Mouse (Mus musculus) E14TG2a.4 (cell line): Measurements from ENCODE around the gene Epn3.

Source experiments
- H3K27me3 ChIP-seq: 2 replicates; pipeline ENCODE4 v1.6.1; 2014; ENCODE audit warnings: low read length, control low read depth; ENCODE audit not compliant: insufficient read depth
- H3K36me3 ChIP-seq: 2 replicates; pipeline ENCODE4 v1.6.1; 2014; ENCODE audit warnings: low read length, control low read depth; ENCODE audit not compliant: insufficient read depth
- H3K4me1 ChIP-seq: replicated peaks from 2 replicates; pipeline ENCODE4 v1.6.1; 2014; ENCODE audit warnings: low read depth, low read length, control low read depth
- H3K4me3 ChIP-seq: replicated peaks from 2 replicates; pipeline ENCODE4 v1.5.1; 2014; ENCODE audit warnings: mild to moderate bottlenecking, low read length
- H3K9me3 ChIP-seq: 2 replicates; pipeline ENCODE4 v1.6.1; 2014; ENCODE audit warnings: low read length, control low read depth
- CTCF ChIP-seq: conservative IDR thresholded peaks from 2 replicates; pipeline ENCODE4 v1.5.1; 2014; ENCODE audit warnings: low read length
- NANOG ChIP-seq: IDR thresholded peaks from 2 replicates; pipeline ENCODE4 v1.6.1; 2014; ENCODE audit warnings: borderline replicate concordance, low read length, mixed read lengths
- POU5F1 ChIP-seq: IDR thresholded peaks from 2 replicates; pipeline ENCODE4 v1.6.1; 2014; ENCODE audit warnings: low read length, borderline replicate concordance

The Epn3 gene

GRCm38 (mm10) chr11:94542400-94542799 lies 42.6 kb upstream of the Epn3 start:
- H3K4me1 ChIP-seq = peaks cover 16% of the 10 kb centered on the region
- 0 out of 2 replicates have a peak, but pooled peaks cover 3% of the 10 kb centered on the region for H3K27me3 ChIP-seq
- H3K36me3 ChIP-seq = no peaks in the 10 kb centered on the region
- TF ChIP-seq POU5F1 = no peak
- no peak for TF ChIP-seq CTCF
- TF ChIP-seq NANOG = no peak
- H3K4me3 ChIP-seq = no peak overlapping the region
- peaks cover 21% of the 10 kb centered on the region; the same call in 1 of the 2 replicates for H3K9me3 ChIP-seq

- H3K9me3 ChIP-seq = peaks cover 21% of the 10 kb centered on the region; the same call in 1 of the 2 replicates
- H3K27me3 ChIP-seq = 0 out of 2 replicates have a peak, but pooled peaks cover 3% of the 10 kb centered on the region
- no peak for TF ChIP-seq NANOG
- no peak for TF ChIP-seq CTCF
- no peak for TF ChIP-seq POU5F1
- no peaks in the 10 kb centered on the region for H3K36me3 ChIP-seq
- peaks cover 10% of the 10 kb centered on the region for H3K4me1 ChIP-seq
- H3K4me3 ChIP-seq = no peak overlapping the region
Measured at GRCm38 (mm10) chr11:94539761-94540160, 40.0 kb upstream of the Epn3 start.

GRCm38 (mm10) chr11:94538733-94539292 lies 39.0 kb upstream of the Epn3 start:
- Histone ChIP-seq H3K36me3 (no peaks in the 10 kb centered on the region), H3K4me1 (peaks cover 5% of the 10 kb centered on the region), H3K9me3 (peaks cover 21% of the 10 kb centered on the region; the same call in 1 of the 2 replicates), H3K27me3 (0 out of 2 replicates have a peak, but pooled peaks cover 3% of the 10 kb centered on the region), H3K4me3 (no peak overlapping the region)
- TF ChIP-seq NANOG = no peak
- TF ChIP-seq POU5F1 = no peak
- TF ChIP-seq CTCF = no peak

GRCm38 (mm10) chr11:94533171-94533570 lies 33.4 kb upstream of the Epn3 start:
- no peaks in the 10 kb centered on the region for H3K36me3 ChIP-seq
- no peak overlapping the region for H3K4me3 ChIP-seq
- H3K4me1 ChIP-seq = no peaks in the 10 kb centered on the region
- TF ChIP-seq POU5F1 = no peak
- TF ChIP-seq CTCF = no peak
- no peaks in the 10 kb centered on the region for H3K9me3 ChIP-seq
- 0 out of 2 replicates have a peak, but pooled peaks cover 3% of the 10 kb centered on the region for H3K27me3 ChIP-seq

GRCm38 (mm10) chr11:94528879-94529278 lies 29.1 kb upstream of the Epn3 start:
- no peak overlapping the region for H3K4me3 ChIP-seq
- no peaks in the 10 kb centered on the region for H3K9me3 ChIP-seq
- TF ChIP-seq NANOG (no peak), POU5F1 (no peak), CTCF (no peak)

GRCm38 (mm10) chr11:94526171-94526879 lies 26.6 kb upstream of the Epn3 start:
- no peak for TF ChIP-seq CTCF
- no peak for TF ChIP-seq NANOG
- TF ChIP-seq POU5F1 = no peak
- Histone ChIP-seq H3K36me3 (no peaks in the 10 kb centered on the region), H3K4me3 (no peak overlapping the region), H3K27me3 (peaks cover 25% of the 10 kb centered on the region), H3K9me3 (no peaks in the 10 kb centered on the region), H3K4me1 (peaks cover 20% of the 10 kb centered on the region)

More at GRCm38 (mm10) chr11:94528879-94529278, 29.1 kb upstream of the Epn3 start:
- Histone ChIP-seq H3K4me1 (peaks cover 12% of the 10 kb centered on the region; the same call in 1 of the 2 replicates), H3K36me3 (no peaks in the 10 kb centered on the region), H3K27me3 (peaks cover 2% of the 10 kb centered on the region; the same call in 1 of the 2 replicates)

GRCm38 (mm10) chr11:94521219-94521843 lies 21.6 kb upstream of the Epn3 start, which contains the start of gene Mycbpap:
Mycbpap (minus strand) TSS chr11:94521742.
- peaks cover 39% of the 10 kb centered on the region for H3K27me3 ChIP-seq
- peak within 1 kb of the TSS; percentile 75 for H3K4me3 ChIP-seq
- no peaks in the 10 kb centered on the region for H3K9me3 ChIP-seq
- TF ChIP-seq CTCF = no peak
- no peak for TF ChIP-seq NANOG
- no peak for TF ChIP-seq POU5F1
- peaks cover 22% of the 10 kb centered on the region for H3K4me1 ChIP-seq
- no peaks in the 10 kb centered on the region for H3K36me3 ChIP-seq

- Histone ChIP-seq H3K9me3 (no peaks in the 10 kb centered on the region), H3K27me3 (peaks cover 12% of the 10 kb centered on the region), H3K4me1 (no peaks in the 10 kb centered on the region), H3K4me3 (no peak overlapping the region), H3K36me3 (no peaks in the 10 kb centered on the region)
- TF ChIP-seq CTCF (no peak), NANOG (no peak), POU5F1 (no peak)
Measured at GRCm38 (mm10) chr11:94513452-94513851, 13.7 kb upstream of the Epn3 start.
